Comparison of ENCODE assay signal across 15 mouse cellular contexts in genomic region chrX:114974601-114975340, GRCm38 (mm10).
DNase-seq lines count a peak whose midpoint lies in the region.
"Had no signal": no experiment of that assay in that cellular context is flagged by ENCODE, and none has a peak within 500 bp of the region (broad histone marks: within the 10 kb centered on the region; RNA-seq: fewer than 3 reads in every experiment).

No protein-coding gene starts in this region.

- DNase-seq in ES-CJ7 (ENCODE audit: low read depth, low spot score): peak; percentile 92
- peak; percentile 93 for DNase-seq in R1 (ENCODE audit: low read depth, low spot score)
- peak; percentile 0 for DNase-seq in brain, adult 2 months (ENCODE audit: low read depth, low spot score)
- no peak for DNase-seq in kidney, adult 18-20 months
- no peak for DNase-seq in kidney, postnatal 4 days
- DNase-seq in thymus, postnatal 36 days: no peak
- DNase-seq: adrenal gland, adult 2 months; adrenal gland, postnatal 10 days; adrenal gland, postnatal 25 days; cerebellum, adult 11-12 months; cerebellum, adult 2 months; cerebellum, adult 9-10 months; cerebellum, postnatal 10 days; cerebellum, postnatal 25 days; forebrain, postnatal 0 days had no signal

Comparison
In these comparisons a context has a peak if more than half of its experiments do, and no peak if none do; other contexts are left out.
1. DNase-seq: peak in ES-CJ7 (single experiment), R1 (single experiment) and brain, adult 2 months (single experiment); none in kidney, adult 18-20 months (single experiment), kidney, postnatal 4 days (0 of 2) and thymus, postnatal 36 days (0 of 2).